Mouse (Mus musculus) G1E (cell line): ENCODE measurements around the gene Olfr446.

Source experiments
- CTCF ChIP-seq: IDR thresholded peaks from 2 replicates; pipeline ENCODE4 v1.5.1; 2012; ENCODE audit warnings: low read depth, low read length, inconsistent platforms, mixed read lengths
- GATA1 ChIP-seq: IDR thresholded peaks from 2 replicates; pipeline ENCODE4 v1.6.1; 2012; ENCODE audit warnings: borderline replicate concordance, low read length, inconsistent platforms, mixed read lengths
- POLR2AphosphoS5 ChIP-seq: IDR thresholded peaks from 2 replicates; pipeline ENCODE4 v1.6.1; 2012; ENCODE audit warnings: low read depth, low read length, inconsistent platforms; ENCODE audit not compliant: insufficient replicate concordance
- TAL1 ChIP-seq: conservative IDR thresholded peaks from 2 replicates; pipeline ENCODE4 v1.6.1; 2012; ENCODE audit warnings: low read depth, low read length, inconsistent platforms, mixed read lengths

GRCm38 (mm10) chr6:42890141-42890540 lies 31.0 kb upstream of the Olfr446 start, which contains the start of gene Olfr448:
- TF ChIP-seq TAL1 = no peak
- no peak for TF ChIP-seq CTCF
- TF ChIP-seq POLR2AphosphoS5 = no peak
- TF ChIP-seq GATA1 = no peak
